Mouse (Mus musculus): ENCODE results near the gene Myl6b. TPM values are rescaled to one million over a fixed set of nuclear protein-coding genes. Genes with fewer than 3 reads are reported as not detected.
A peak's percentile ranks its signal among the peaks of the same experiment; 100 is the strongest.
"Not testable (repeated sequence)": the region's sequence is repeated elsewhere in the genome, so short reads cannot be mapped to it uniquely, and the experiment has no call there.

Gene Myl6b
- total RNA-seq, 2 experiments from 2014 or later = 16.2 to 19.3 TPM

DNA sequence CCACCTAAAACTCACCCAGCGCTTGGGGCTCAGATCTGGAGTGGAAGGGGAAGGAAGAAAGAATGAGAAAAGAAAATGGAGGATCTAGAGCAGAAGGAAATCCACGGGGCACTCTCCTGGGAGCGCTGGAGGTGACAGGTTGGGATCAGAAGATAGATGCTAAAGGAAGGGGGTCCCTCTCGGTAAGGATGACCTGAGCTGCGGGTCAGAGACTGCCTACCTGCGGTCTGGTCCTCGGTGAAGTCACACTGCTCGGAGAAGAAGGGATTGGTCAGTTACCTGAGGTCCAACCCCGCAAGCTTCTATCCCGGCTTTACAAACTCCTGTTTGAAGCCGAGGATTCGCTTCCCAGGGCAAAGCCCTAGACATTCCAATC is 5.2 kb downstream of the Myl6b start:
- no peak for DNase-seq

DNA sequence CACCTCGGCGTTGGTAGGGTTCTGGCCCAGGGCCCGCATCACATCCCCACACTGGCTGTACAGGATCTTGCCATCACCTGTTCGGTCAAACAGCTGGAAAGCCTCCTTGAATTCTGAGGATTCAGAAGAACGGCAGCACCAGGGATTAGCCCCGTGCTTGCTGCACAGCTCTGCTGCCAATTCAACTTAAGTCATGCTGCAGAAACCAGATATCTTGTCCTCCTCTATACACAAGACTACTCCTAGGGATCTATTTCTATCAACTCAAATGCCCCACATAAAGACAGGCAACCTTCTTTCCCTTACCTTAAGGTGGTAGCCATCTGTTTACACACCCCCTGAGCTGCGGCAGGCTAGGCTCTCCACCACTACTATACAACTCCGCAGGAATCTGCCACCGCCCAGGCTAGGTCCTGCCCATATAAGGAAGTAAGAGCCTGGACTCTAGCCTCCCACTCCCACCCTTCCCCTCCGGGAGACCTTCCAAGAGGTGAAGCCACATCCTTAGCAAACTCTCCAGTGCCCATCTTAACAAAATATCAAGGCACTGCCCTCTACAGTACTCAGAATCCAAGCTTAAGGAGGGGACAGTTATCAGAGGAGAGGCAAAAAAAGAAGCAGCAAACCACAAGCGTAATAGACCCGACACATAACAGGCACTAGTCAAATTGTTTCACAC is 5.7 kb downstream of the Myl6b start:
- peak in 1 of 2 experiments; percentile 42 for DNase-seq

DNA sequence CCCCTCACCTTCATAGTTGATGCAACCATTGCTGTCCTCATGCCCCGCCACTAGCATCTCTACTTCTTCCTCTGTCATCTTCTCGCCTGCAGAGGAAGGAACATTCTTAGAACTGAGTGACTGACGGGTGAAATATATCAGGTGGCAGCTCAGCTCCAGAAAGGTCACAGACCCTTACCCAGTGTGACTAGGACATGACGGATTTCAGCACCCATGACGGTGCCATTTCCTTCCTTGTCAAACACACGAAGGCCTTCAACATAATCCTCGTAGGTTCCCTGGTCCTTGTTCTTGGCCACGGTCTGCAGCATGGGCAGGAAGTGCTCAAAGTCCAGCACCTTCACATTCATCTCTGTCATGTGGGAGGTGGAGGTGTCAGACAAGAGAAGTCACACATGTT is 6.4 kb downstream of the Myl6b start:
- DNase-seq = not testable (repeated sequence)

DNA sequence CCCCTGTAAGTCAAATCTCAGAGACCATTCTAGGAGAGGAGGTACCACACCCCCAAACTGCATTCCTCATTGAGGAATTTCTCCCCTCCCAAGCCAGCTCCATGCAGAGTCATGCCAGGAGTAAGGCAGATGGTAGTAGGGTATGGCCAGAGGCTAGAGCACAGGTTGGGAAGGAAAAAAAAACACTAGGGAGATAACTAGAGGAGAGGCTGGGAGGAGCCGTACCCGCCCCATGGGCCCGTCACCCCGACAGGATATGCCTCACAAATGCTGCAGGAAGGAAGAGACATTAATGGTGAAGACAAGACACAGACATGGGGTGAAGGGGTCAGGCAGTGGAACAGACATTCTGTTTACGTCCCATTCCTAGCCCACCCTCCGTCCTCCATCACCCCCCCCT is 7.0 kb downstream of the Myl6b start:
- DNase-seq = peak in 1 of 2 experiments; percentile 19

DNA sequence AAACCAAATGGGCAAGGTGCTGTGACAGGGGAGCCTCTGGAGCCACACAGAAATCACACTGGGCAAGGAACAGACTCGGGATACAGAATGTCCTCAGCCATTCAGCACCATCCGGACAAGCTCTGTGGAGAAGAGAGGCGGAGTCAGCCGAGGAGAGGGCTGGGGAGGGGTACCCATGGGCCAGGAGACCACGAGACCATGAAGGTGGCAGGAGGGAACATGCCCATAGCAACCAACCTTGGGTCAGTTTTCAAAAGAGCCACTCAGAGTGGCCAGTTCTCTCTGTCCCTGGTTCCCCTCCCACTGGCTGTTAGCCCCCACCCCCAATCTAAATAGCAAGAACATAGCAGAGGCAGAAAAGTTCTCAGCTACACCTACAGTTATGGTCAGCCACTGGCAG is 7.6 kb downstream of the Myl6b start:
- DNase-seq = no peak

GRCm38 (mm10) chr10:128490232-128490631 is 8.3 kb downstream of the Myl6b start:
- peak in 1 of 2 experiments; percentile 16 for DNase-seq

GRCm38 (mm10) chr10:128489785-128490184 is 8.7 kb downstream of the Myl6b start:
- no peak for DNase-seq

DNA sequence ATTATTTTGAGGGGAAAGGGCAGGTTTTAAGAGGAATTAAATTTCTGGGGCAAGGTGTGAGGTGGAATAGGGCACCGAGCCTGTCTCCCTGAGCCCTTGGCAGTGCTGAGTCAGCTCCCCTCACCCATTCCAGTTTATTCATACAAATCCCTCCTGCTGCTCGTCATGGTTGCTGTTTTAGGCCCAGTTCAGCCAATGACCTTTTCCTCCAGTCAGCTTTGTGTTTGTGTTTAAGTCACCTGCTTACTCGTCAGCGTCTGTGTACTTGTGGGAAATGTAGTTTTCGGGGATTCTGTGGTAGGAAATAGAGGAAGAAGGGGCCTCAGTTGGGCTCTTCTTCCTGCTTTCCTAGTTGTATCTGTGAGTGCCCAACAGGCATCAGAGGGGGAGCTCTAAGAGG is 9.1 kb downstream of the Myl6b start:
- DNase-seq = no peak

DNA sequence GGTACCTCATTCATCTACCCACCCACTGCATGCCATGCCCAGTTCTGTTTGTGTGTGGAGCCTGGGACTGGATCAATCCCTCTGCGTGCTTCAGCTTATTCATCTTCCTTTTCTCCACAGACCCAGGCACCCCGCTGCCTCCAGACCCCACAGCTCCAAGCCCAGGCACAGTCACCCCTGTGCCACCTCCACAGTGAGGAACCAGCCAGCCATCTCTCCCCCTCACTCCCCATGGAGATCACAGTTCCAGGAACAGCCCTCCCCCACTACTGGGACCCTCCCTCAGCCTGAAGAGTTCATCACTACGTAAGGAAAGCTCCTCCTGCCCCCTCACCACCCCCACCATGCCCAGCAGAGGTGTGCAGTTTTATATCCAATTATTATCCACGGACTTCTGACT is 9.7 kb downstream of the Myl6b start:
- DNase-seq = no peak

GRCm38 (mm10) chr10:128487861-128488712 is 10.4 kb downstream of the Myl6b start:
- no peak for DNase-seq

DNA sequence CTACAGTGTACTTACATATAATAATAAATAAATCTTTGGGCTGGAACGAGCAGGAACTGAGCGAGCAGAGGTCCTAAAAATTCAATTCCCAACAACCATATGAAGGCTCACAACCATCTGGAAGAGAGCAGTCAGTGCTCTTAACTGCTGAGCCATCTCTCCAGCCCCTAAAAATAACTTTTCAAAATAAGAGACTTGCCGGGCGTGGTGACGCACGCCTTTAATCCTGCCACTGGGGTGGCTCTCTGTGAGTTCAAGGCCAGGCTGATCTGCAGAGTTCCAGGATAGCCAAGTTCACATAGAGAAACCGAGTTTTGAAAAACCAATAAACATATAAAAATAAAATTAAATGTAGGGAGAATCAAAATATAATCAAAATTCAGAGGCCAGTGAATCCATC is 12.1 kb downstream of the Myl6b start:
- DNase-seq = no peak

DNA sequence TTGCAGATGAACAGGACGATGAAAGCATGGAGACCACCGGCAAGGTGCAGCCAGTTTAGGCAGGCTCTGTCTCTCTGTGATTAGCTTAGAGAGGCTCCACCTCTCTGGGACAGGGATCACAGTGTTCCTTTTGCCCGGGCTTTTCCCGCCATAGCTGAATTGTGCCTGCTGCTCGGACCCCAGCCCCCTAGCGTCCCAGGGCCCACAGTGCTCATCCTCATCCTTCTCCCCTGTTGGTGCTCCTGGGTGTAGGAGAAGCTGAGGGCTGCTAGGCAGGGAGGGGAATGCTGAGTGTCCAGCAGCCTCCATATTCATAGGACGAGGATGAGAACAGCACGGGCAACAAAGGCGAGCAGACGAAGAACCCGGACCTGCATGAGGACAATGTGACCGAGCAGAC is 24.1 kb downstream of the Myl6b start:
- DNase-seq = no peak

DNA sequence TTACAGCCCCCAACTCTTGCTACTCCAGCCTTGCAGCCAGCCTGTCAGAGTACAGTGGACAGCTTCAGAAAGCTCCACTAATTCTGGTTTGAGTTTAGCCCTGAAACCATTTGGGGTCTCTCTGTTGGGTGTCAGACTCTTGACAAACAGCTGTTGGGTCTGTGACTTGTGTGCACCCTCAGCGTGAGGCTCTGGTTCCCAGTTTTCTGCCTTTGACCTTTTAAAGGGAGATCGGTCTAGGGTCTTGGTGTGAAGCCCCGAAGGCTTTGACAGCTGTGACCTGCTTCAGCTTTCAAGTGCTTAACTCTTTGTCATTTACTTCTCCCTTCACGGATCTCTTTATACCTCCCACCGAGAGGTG is 38.2 kb downstream of the Myl6b start:
- DNase-seq = no peak

DNA sequence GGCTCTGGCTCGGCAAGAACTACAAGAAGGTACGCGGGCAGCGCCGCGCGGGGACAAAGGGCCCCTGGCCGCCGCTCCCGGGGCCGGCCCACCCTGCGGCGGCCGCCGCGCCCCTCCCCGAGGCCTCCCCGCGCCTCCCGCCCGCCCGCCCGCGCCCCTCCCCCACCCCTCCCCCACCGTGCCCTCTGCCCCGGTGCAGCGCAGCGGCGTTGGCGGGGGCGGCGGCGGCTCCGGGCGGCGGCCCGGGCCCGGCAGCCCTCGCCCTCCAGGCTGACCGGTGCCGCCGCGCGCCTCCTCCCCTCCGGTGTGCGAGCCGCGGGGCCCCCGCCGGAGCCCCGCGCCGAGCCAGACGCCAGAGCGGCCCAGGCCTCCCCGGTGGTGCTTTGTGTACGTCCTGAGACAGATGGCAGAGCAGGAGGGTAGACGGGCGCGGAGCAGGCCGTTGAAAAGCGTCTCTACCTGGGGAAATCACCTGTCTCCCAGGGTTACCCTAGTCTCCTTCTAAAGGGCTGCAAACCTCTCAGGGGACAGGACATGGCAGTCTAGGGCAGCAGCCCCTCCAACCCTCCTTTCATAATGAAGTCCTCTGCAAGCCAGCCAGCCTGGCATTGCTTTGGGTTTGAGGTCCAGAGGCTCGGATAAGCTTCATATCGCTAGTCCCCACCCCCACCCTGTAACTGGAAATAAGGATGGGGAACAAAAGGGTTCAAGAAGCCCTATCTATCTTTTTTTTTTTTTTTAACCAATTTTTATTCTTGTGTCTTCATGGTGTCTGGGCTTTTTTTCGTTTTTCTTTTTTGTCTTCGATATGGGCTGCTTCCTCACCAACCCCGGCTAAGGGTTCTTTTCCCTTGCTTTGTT is 38.8 kb downstream of the Myl6b start:
- peak in 1 of 2 experiments; percentile 36 for DNase-seq

- DNase-seq = peak; percentile 75 to 82
These were observed 39.6 kb downstream of the Myl6b start, which contains the start of gene Smarcc2 for GRCm38 (mm10) chr10:128458719-128459408. Gene Smarcc2 (plus strand): TSS chr10:128459248.

DNA sequence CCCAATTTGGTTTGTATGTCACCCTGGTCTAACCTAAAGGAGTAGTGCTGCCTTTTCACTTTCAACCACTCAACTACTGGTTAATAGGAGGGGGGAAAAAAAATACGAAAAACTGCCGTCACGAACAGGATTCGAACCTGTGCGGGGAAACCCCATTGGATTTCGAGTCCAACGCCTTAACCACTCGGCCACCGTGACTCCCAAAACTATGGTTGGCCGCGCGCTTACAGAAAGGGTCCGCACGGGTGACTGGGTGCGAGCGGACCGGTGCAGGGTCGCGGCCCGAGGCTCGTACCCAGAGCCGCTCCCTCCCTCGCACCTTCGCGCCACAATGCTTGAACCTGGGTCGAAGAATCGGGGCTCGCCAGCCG is 40.2 kb downstream of the Myl6b start:
- DNase-seq = peak; percentile 91 to 93

DNA sequence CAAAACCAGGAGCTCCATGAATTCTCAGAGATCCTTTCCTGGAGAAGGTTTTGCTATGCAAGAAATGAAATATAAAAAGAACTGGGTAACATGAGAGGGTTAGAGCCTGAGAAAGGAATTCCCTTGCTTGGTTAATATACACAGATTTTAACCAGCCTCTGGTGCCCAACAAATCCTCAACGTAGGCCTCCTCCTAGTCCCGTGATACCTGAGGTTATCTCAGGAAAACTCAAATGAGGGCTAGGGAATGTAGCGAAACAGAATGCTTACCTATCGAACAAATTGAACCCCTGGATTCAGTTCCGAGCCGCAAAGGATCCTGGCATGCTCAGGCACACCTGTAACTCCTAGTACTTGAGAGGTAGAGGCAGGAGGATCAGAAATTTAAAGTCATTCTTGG is 40.8 kb downstream of the Myl6b start:
- no peak for DNase-seq

GRCm38 (mm10) chr10:128455280-128455679 is 43.2 kb downstream of the Myl6b start:
- peak in 1 of 2 experiments; percentile 61 for DNase-seq

DNA sequence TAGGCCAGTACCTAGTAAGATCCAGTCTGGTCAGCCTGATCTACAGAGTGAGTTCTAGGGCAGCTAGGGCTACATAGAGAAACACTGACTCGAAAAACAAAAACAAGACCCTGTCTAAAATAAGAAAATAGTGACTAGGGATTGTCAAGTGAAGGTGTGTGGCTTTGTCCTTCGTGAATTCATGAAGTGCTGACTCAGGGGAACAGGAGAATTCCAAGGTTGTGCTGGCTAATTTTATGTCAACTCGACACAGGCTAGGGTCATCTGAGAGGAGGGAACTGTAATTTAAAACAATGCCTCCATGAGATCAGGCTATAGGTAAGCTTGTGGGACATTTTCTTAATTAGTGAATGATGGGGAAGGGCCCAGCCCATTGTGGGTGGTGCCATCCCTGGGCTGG is 44.0 kb downstream of the Myl6b start:
- no peak for DNase-seq

DNA sequence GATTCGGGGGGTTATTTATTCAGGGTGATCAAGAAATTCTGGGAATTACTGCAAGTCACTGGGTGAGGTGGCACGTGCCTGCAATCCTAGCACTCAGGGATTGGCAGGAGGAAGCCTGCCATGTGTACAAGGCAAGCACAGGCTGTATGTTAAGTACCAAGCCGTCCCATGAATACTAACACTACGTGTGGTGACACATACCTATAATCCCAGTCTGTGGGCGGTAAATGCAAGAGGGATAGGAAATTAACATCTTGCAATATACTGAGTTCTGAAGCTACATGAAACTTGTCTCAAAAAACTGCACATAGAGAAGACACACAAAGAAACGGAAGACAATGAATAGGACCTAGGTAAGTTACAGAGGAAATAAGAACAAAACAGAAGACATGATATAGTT is 47.5 kb downstream of the Myl6b start:
- no peak for DNase-seq

DNA sequence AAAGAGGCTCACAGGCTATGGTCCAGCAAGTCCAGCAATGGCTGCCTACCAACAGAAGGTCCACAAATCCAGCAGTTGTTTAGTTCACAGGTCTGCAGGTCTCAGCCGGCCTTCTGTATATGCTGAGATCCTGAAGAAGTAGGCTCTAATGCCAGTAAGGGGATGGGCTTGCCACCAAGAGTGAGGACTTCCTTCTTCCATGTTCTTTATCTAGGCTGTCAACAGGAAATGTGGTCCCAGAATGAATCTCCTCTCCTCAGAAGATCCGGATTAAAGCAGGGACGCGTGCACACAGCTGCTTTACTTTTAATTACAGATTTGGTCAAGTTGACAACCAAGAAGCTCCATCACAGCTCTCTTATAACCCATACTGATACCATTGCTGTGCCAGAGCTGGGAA is 53.1 kb downstream of the Myl6b start:
- no peak for DNase-seq

DNA sequence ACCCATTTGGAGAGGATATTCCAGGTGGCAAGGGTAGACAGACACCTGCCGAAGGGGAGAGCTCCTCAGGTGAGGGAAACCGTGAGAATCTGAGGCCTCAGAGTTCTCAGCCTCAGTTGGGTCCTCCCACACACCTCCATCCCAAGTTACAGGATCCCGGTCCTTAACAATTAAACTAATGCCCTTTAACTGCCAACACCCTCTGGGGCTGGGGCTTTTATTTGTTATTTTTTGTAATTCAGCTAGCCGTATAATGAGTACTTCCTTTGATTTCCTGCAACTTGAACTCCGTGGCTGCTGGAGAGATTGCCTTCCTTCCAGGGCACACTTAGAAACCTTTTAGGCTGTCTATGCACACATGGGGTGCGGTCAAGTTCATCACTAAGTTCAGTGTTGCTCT is 54.1 kb downstream of the Myl6b start:
- DNase-seq = no peak
